ENCODE assay signal across 8 mouse cellular contexts in the genomic region with DNA sequence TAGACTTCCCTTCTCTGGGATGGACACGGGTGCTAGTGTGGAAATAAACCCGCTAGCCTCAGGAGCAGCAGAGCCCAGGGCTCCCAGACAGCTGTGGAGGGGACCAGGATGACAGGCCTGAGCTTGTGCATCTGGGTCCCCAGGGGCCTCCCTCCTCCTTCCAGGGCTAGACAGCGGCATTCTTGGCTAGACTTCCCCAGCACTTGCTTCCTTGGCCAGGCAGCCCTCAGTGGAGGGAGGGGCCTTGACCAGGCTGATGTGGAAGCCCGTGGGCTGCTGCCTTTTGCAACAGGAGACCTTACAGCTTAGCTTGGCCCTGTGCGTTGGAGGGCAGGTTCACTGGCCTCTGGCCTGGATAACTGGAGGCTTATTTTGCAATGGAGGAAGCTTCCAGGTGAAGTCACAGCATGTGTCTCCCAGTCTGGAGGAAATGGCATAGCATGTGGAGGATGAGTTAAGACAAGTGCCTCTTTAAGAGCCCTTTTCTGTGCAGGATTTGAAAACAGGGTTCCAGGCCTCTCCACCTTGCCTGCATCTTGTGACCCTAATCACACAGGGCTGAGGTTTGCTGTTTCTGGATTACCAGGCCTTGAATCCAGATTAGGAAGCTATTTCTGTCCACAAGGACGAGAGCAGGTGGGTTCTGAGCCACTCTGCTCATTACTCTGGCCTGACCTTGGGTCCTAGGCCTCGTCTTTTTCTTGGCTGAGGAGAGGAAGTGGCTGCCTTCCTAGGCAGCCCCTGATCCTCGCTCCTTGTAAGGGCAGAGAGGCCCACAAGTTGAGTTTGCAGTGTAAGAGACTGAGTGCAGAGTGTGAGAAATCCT. TPM values are rescaled to one million over a fixed set of nuclear protein-coding genes. Genes with fewer than 3 reads are reported as not detected.
DNase-seq lines count a peak whose midpoint lies in the region; ATAC-seq and TF ChIP-seq lines count a peak whose summit lies in the region.

No protein-coding gene starts in this region.

- H3K4me2 ChIP-seq in kidney, postnatal 0 days (ENCODE audit: low read length): 0 out of 2 replicates have a peak overlapping the region, but pooled peaks have one; percentile 14

- no peak for TF ChIP-seq POLR2A in lung, adult 2 months (IDR thresholded peaks at IDR 0.05; ENCODE audit: borderline replicate concordance, extremely low read depth, low read depth, low read length)

- peak overlapping the region; percentile 37; the same call in 1 of the 2 replicates for H3K27ac ChIP-seq in embryonic facial prominence, embryonic 10.5 days (replicated peaks)
- 0 out of 2 replicates have a peak overlapping the region, but pooled peaks have one; percentile 19 for H3K27ac ChIP-seq in kidney, postnatal 0 days
- peak overlapping the region; percentile 93 for H3K27ac ChIP-seq in macrophage

- no peak for ATAC-seq in kidney, postnatal 0 days (replicated peaks; ENCODE audit: low FRiP score, low read depth)

- H3K79me2 ChIP-seq in macrophage (ENCODE audit: inconsistent target): peaks cover 5% of the 10 kb centered on the region

- no peak overlapping the region for H3K4me3 ChIP-seq in lung, adult 2 months (replicated peaks; ENCODE audit: extremely low read depth, low read depth, low read length)
- H3K4me3 ChIP-seq in embryonic facial prominence, embryonic 10.5 days: peak overlapping the region; percentile 79; the same call in 1 of the 2 replicates
- no peak overlapping the region for H3K4me3 ChIP-seq in kidney, postnatal 0 days (replicated peaks; ENCODE audit: low read depth, low read length)
- peak overlapping the region; percentile 61; the same call in 1 of the 2 replicates for H3K4me3 ChIP-seq in macrophage (ENCODE audit: inconsistent target)

- H3K9ac ChIP-seq in kidney, postnatal 0 days (ENCODE audit: low read depth, low read length): 0 out of 2 replicates have a peak overlapping the region, but pooled peaks have one; percentile 13

- 54% methylated on average over 8 of the region's 8 CpGs for WGBS in lung, adult 2 months
- 59% methylated on average over 8 of the region's 8 CpGs for WGBS in embryonic facial prominence, embryonic 10.5 days
- 39% methylated on average over 8 of the region's 8 CpGs for WGBS in kidney, postnatal 0 days
- WGBS in macrophage (ENCODE audit: missing documents): 30% methylated on average over 6 of the region's 8 CpGs

- TF ChIP-seq CTCF in lung, adult 2 months (IDR thresholded peaks at IDR 0.05; ENCODE audit: insufficient read depth, low read length): no peak
- TF ChIP-seq CTCF in kidney, postnatal 0 days (IDR thresholded peaks at IDR 0.05; ENCODE audit: low read depth): no peak

- peaks cover 52% of the 10 kb centered on the region for H3K36me3 ChIP-seq in embryonic facial prominence, embryonic 10.5 days (replicated peaks)
- H3K36me3 ChIP-seq in kidney, postnatal 0 days (ENCODE audit: insufficient read depth, low read length): 0 out of 2 replicates have a peak, but pooled peaks cover 3% of the 10 kb centered on the region
- peaks cover 10% of the 10 kb centered on the region; the same call in 1 of the 2 replicates for H3K36me3 ChIP-seq in macrophage (ENCODE audit: inconsistent target)

- H3K9me3 ChIP-seq in embryonic facial prominence, embryonic 10.5 days: no peaks in the 10 kb centered on the region
- H3K9me3 ChIP-seq in kidney, postnatal 0 days (replicated peaks; ENCODE audit: low read length): no peaks in the 10 kb centered on the region

- peak; percentile 70 to 72 for DNase-seq in lung, adult 18-20 months
- DNase-seq in lung, adult 2 months: no peak
- peak; percentile 47 for DNase-seq in embryonic facial prominence, embryonic 10.5 days (ENCODE audit: low spot score)
- DNase-seq in heart, adult 9 months (ENCODE audit: low spot score in 2 of 2): peak; percentile 76 to 77
- peak; percentile 70 for DNase-seq in kidney, postnatal 0 days (ENCODE audit: low spot score)
- peak; percentile 62 for DNase-seq in testis, postnatal 14 days (ENCODE audit: low spot score)
- DNase-seq in frontal cortex, postnatal 14 days (ENCODE audit: low spot score in 2 of 2): no peak

- H3K4me1 ChIP-seq in lung, adult 2 months (ENCODE audit: control insufficient read depth, insufficient read depth, low read length): peaks cover 9% of the 10 kb centered on the region
- peaks cover 60% of the 10 kb centered on the region for H3K4me1 ChIP-seq in embryonic facial prominence, embryonic 10.5 days
- H3K4me1 ChIP-seq in kidney, postnatal 0 days (replicated peaks; ENCODE audit: insufficient read depth, low read length): peaks cover 11% of the 10 kb centered on the region; the same call in 1 of the 2 replicates

- H3K27me3 ChIP-seq in embryonic facial prominence, embryonic 10.5 days (replicated peaks; ENCODE audit: low read depth, poor library complexity, severe bottlenecking): no peaks in the 10 kb centered on the region
- no peaks in the 10 kb centered on the region for H3K27me3 ChIP-seq in kidney, postnatal 0 days (ENCODE audit: insufficient read depth, low read length)

RNA-seq across cellular contexts. Expression of gene Unc119, which starts 1.8 kb away (rescaled TPM):
- 55.4 and 64.1 TPM in 2 replicates for polyA plus RNA-seq in lung, adult 2 months (2012; rRNA removed)
- 67.7 and 69.1 TPM in 2 replicates for polyA plus RNA-seq in embryonic facial prominence, embryonic 10.5 days (2016; fragmentation: Nextera tagmentation; extraction: Ambion mirVana)
- 30.4 TPM in 2 replicates for polyA plus RNA-seq in kidney, postnatal 0 days (2015; fragmentation: Nextera tagmentation; extraction: Ambion mirVana)
- 10 to 100 TPM in 14 of 26 experiments, 1 to 10 TPM in 12; 1.3 to 27.1 (median 10.6) TPM for total RNA-seq in macrophage (2018; cell fraction: chromatin; rRNA removed)
- 10 to 100 TPM; 16.6 to 35.4 (median 28.4) TPM for total RNA-seq in macrophage (2018; cell fraction: cytosol; rRNA removed)
- total RNA-seq in macrophage (2018; cell fraction: nucleus; rRNA removed): 10 to 100 TPM in 13 of 26 experiments, 1 to 10 TPM in 13; 6.1 to 44.2 (median 10.0) TPM
- 21.6 to 57.5 TPM (median 31.3 TPM) in 3 replicates for polyA plus RNA-seq in macrophage (2018)

RNA-seq across cellular contexts. Expression of gene Pigs, which starts 16.9 kb away (rescaled TPM):
- 68.4 and 69.0 TPM in 2 replicates for polyA plus RNA-seq in lung, adult 2 months (2012; rRNA removed)
- polyA plus RNA-seq in embryonic facial prominence, embryonic 10.5 days (2016; fragmentation: Nextera tagmentation; extraction: Ambion mirVana): 73.7 and 74.9 TPM in 2 replicates
- 67.5 and 74.9 TPM in 2 replicates for polyA plus RNA-seq in kidney, postnatal 0 days (2015; fragmentation: Nextera tagmentation; extraction: Ambion mirVana)
- total RNA-seq in macrophage (2018; cell fraction: chromatin; rRNA removed): 10 to 100 TPM in 8 of 26 experiments, 1 to 10 TPM in 18; 2.2 to 25.9 (median 8.0) TPM
- 10 to 100 TPM; 47.8 to 88.9 (median 66.9) TPM for total RNA-seq in macrophage (2018; cell fraction: cytosol; rRNA removed)
- total RNA-seq in macrophage (2018; cell fraction: nucleus; rRNA removed): 100 to 1,000 TPM in 1 of 26 experiments, 10 to 100 TPM in 25; 14.4 to 101 (median 62.9) TPM
- 66.8 to 71.6 TPM (median 67.7 TPM) in 3 replicates for polyA plus RNA-seq in macrophage (2018)

RNA-seq across cellular contexts. Expression of gene Aldoc, which starts 22.3 kb away (rescaled TPM):
- polyA plus RNA-seq in lung, adult 2 months (2012; rRNA removed): 8.4 and 10.4 TPM in 2 replicates
- polyA plus RNA-seq in embryonic facial prominence, embryonic 10.5 days (2016; fragmentation: Nextera tagmentation; extraction: Ambion mirVana): 3.0 and 3.2 TPM in 2 replicates
- polyA plus RNA-seq in kidney, postnatal 0 days (2015; fragmentation: Nextera tagmentation; extraction: Ambion mirVana): 12.5 and 13.0 TPM in 2 replicates
- 1 to 10 TPM in 12 of 26 experiments, under 1 TPM in 6, not detected in 8; 0.25 to 5.1 (median 1.7) TPM for total RNA-seq in macrophage (2018; cell fraction: chromatin; rRNA removed)
- 10 to 100 TPM in 11 of 26 experiments, 1 to 10 TPM in 15; 1.7 to 29.1 (median 6.8) TPM for total RNA-seq in macrophage (2018; cell fraction: cytosol; rRNA removed)
- total RNA-seq in macrophage (2018; cell fraction: nucleus; rRNA removed): 1 to 10 TPM in 20 of 26 experiments, under 1 TPM in 6; 0.29 to 8.5 (median 2.2) TPM
- polyA plus RNA-seq in macrophage (2018): 6.8 to 30.2 TPM (median 7.3 TPM) in 3 replicates

RNA-seq across cellular contexts. Expression of gene Foxn1, which starts 41.3 kb away (rescaled TPM):
- 0.62 TPM in 1 of 2 replicates, not detected in the other for polyA plus RNA-seq in lung, adult 2 months (2012; rRNA removed)
- polyA plus RNA-seq in embryonic facial prominence, embryonic 10.5 days (2016; fragmentation: Nextera tagmentation; extraction: Ambion mirVana): 0.21 and 0.26 TPM in 2 replicates
- not detected in 2 replicates for polyA plus RNA-seq in kidney, postnatal 0 days (2015; fragmentation: Nextera tagmentation; extraction: Ambion mirVana)
- total RNA-seq in macrophage (2018; cell fraction: chromatin; rRNA removed): not detected
- total RNA-seq in macrophage (2018; cell fraction: cytosol; rRNA removed): not detected
- not detected for total RNA-seq in macrophage (2018; cell fraction: nucleus; rRNA removed)
- not detected in 3 replicates for polyA plus RNA-seq in macrophage (2018)

RNA-seq across cellular contexts. Expression of gene Spag5, which starts 43.8 kb away (rescaled TPM):
- polyA plus RNA-seq in lung, adult 2 months (2012; rRNA removed): 1.4 and 1.6 TPM in 2 replicates
- 65.7 and 73.1 TPM in 2 replicates for polyA plus RNA-seq in embryonic facial prominence, embryonic 10.5 days (2016; fragmentation: Nextera tagmentation; extraction: Ambion mirVana)
- 12.4 and 14.8 TPM in 2 replicates for polyA plus RNA-seq in kidney, postnatal 0 days (2015; fragmentation: Nextera tagmentation; extraction: Ambion mirVana)
- total RNA-seq in macrophage (2018; cell fraction: chromatin; rRNA removed): 10 to 100 TPM in 9 of 26 experiments, 1 to 10 TPM in 17; 1.9 to 34.0 (median 6.1) TPM
- total RNA-seq in macrophage (2018; cell fraction: cytosol; rRNA removed): 1 to 10 TPM in 11 of 26 experiments, under 1 TPM in 15; 0.31 to 3.4 (median 0.80) TPM
- 10 to 100 TPM in 1 of 26 experiments, 1 to 10 TPM in 23, under 1 TPM in 2; 0.58 to 24.7 (median 2.7) TPM for total RNA-seq in macrophage (2018; cell fraction: nucleus; rRNA removed)
- polyA plus RNA-seq in macrophage (2018): 0.66 to 3.3 TPM (median 2.6 TPM) in 3 replicates

Comparison
In these comparisons a context has a peak if more than half of its experiments do, and no peak if none do; other contexts are left out.
1. DNase-seq: peak in lung, adult 18-20 months (2 of 2), embryonic facial prominence, embryonic 10.5 days (single experiment), heart, adult 9 months (2 of 2), kidney, postnatal 0 days (single experiment) and testis, postnatal 14 days (single experiment); none in lung, adult 2 months (single experiment) and frontal cortex, postnatal 14 days (0 of 2).
2. H3K4me3 ChIP-seq: peak in embryonic facial prominence, embryonic 10.5 days (single experiment) and macrophage (single experiment); none in lung, adult 2 months (single experiment) and kidney, postnatal 0 days (single experiment).
3. H3K27ac ChIP-seq: peak in every context shown above with its lines; median percentile 93 in macrophage; 37 in embryonic facial prominence, embryonic 10.5 days; 19 in kidney, postnatal 0 days.